Mouse (Mus musculus): ENCODE data around the gene Htr1f.

- no peak for TF ChIP-seq CTCF (IDR thresholded peaks at IDR 0.05; ENCODE audit: extremely low read depth, insufficient read depth, insufficient read length, insufficient replicate concordance)
- TF ChIP-seq POLR2A (IDR thresholded peaks at IDR 0.05; ENCODE audit: low read depth, low read length), result no peak
Measured at GRCm38 (mm10) chr16:64889496-64889895, 216.2 kb downstream of the Htr1f start.
